Mouse (Mus musculus) heart, adult 18-20 months (tissue): Measurements from ENCODE around the gene Rps18. TPM values are rescaled to one million over a fixed set of nuclear protein-coding genes. Genes with fewer than 3 reads are reported as not detected.
"Not testable (repeated sequence)": the region's sequence is repeated elsewhere in the genome, so short reads cannot be mapped to it uniquely, and the experiment has no call there.

Experiments used
- DNase-seq, 2 experiments: peaks; one replicate each; pipeline ENCODE4 v3.0.0; 2021 to 2022; ENCODE audit warnings: mixed read lengths in 1 of 2
- long read RNA-seq, 2 experiments: library from polyadenylated mRNA; stranded (forward); transcript quantifications; one replicate each; pipeline ENCODE4 v2.0.0; 2021
- total RNA-seq, 2 experiments: library from RNA; stranded (reverse); gene quantifications; 2 replicates each; pipeline ENCODE4 v1.2.3; 2021

Gene Rps18
- total RNA-seq = 100 to 1,000 TPM; 419 to 435 TPM
- long read RNA-seq, experiment 1, transcript Rps18-201 (5 exons, 560 nt) = major isoform, 123 of 131 reads
- long read RNA-seq, experiment 1, partial matches to known transcripts = 6 of 131 reads
- long read RNA-seq, experiment 1, other reads (novel, unspliced or antisense) = 0 of 131 reads
- long read RNA-seq, experiment 2, transcript Rps18-201 (5 exons, 560 nt) = major isoform, 115 of 122 reads
- long read RNA-seq, experiment 2, partial matches to known transcripts = 2 of 122 reads
- long read RNA-seq, experiment 2, other reads (novel, unspliced or antisense) = 1 of 122 reads

- peak; percentile 98 for DNase-seq
These were observed at the start of gene Rps18, which contains the start of gene Vps52 for GRCm38 (mm10) chr17:33955555-33956214. Gene Rps18, minus strand, starts transcription at chr17:33956001. Gene Vps52, plus strand, starts transcription at chr17:33955812.

GRCm38 (mm10) chr17:34003426-34003825 lies 47.6 kb upstream of the Rps18 start:
- DNase-seq = peak; percentile 23 to 66

GRCm38 (mm10) chr17:34000796-34001195 lies 45.0 kb upstream of the Rps18 start:
- DNase-seq = not testable (repeated sequence)

- peak; percentile 94 to 97 for DNase-seq
These were observed 44.3 kb upstream of the Rps18 start, which contains the start of gene H2-K1 for GRCm38 (mm10) chr17:34000150-34000537. Gene H2-K1, minus strand, starts transcription at chr17:34000347.

- peak; percentile 47 to 58 for DNase-seq
These were observed 43.7 kb upstream of the Rps18 start for GRCm38 (mm10) chr17:33999341-34000149.

- peak in 1 of 2 experiments; percentile 11 for DNase-seq
These were observed 42.9 kb upstream of the Rps18 start for GRCm38 (mm10) chr17:33998697-33999096.

- DNase-seq = not testable (repeated sequence)
These were observed 41.2 kb upstream of the Rps18 start for GRCm38 (mm10) chr17:33997025-33997424.

- no peak for DNase-seq
These were observed 39.9 kb upstream of the Rps18 start for GRCm38 (mm10) chr17:33995651-33996050.

- no peak for DNase-seq
These were observed 39.2 kb upstream of the Rps18 start for GRCm38 (mm10) chr17:33994959-33995358.

GRCm38 (mm10) chr17:33991788-33992664 lies 36.2 kb upstream of the Rps18 start:
- DNase-seq = peak; percentile 49 to 76

GRCm38 (mm10) chr17:33982136-33982535 lies 26.3 kb upstream of the Rps18 start:
- DNase-seq = peak; percentile 63 to 89

- peak; percentile 91 to 95 for DNase-seq
These were observed 25.6 kb upstream of the Rps18 start for GRCm38 (mm10) chr17:33981192-33981909.

GRCm38 (mm10) chr17:33980181-33981035 lies 24.6 kb upstream of the Rps18 start:
- no peak for DNase-seq

- DNase-seq = no peak
These were observed 23.8 kb upstream of the Rps18 start for GRCm38 (mm10) chr17:33979512-33980050.

- DNase-seq = peak; percentile 86 to 95
These were observed 22.8 kb upstream of the Rps18 start for GRCm38 (mm10) chr17:33978631-33979031.

GRCm38 (mm10) chr17:33977861-33978557 lies 22.2 kb upstream of the Rps18 start:
- DNase-seq = no peak

GRCm38 (mm10) chr17:33973572-33973971 lies 17.8 kb upstream of the Rps18 start:
- DNase-seq = no peak

- no peak for DNase-seq
These were observed 16.9 kb upstream of the Rps18 start for GRCm38 (mm10) chr17:33972691-33973090.

GRCm38 (mm10) chr17:33969394-33969793 lies 13.6 kb upstream of the Rps18 start:
- no peak for DNase-seq
